Mouse (Mus musculus): Measurements from ENCODE around the gene Rgma. TPM values are rescaled to one million over a fixed set of nuclear protein-coding genes. Genes with fewer than 3 reads are reported as not detected.

Gene Rgma
- polyA plus RNA-seq, 1 experiment from 2014 or later: 55.3 TPM

DNA sequence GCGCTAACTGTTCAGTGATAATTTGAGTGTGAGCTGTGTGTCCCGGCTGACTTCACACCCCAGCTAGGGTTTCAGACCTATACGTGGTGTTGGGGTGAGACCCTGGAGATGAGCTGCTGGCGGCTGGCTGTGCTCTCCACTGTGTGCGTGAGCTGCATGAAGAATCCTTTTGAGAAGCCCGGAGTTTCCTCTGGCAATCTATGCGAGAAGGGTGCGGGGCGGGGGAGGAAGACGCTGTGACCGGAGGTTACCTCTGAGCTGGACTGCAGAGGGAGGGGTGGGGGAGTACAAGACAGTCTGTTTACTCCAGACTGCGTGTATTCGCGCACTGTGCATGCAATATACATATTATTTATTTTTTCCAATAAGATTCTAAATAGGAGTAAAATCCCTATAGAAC lies 582 bp upstream of the Rgma start:
- Histone ChIP-seq H3K36me3 (no peaks in the 10 kb centered on the region), H3K4me3 (peak overlapping the region; percentile 85), H3K4me2 (replicated peaks) (peak overlapping the region; percentile 85), H3K9ac (peak overlapping the region; percentile 94), H3K27ac (peak overlapping the region; percentile 95), H3K4me1 (peaks cover 47% of the 10 kb centered on the region), H3K9me3 (replicated peaks) (no peaks in the 10 kb centered on the region), H3K27me3 (peaks cover 6% of the 10 kb centered on the region)
- peak; percentile 85 for ATAC-seq (ENCODE audit: low FRiP score)
- WGBS: under 1% methylated on average over 14 of the region's 14 CpGs

DNA sequence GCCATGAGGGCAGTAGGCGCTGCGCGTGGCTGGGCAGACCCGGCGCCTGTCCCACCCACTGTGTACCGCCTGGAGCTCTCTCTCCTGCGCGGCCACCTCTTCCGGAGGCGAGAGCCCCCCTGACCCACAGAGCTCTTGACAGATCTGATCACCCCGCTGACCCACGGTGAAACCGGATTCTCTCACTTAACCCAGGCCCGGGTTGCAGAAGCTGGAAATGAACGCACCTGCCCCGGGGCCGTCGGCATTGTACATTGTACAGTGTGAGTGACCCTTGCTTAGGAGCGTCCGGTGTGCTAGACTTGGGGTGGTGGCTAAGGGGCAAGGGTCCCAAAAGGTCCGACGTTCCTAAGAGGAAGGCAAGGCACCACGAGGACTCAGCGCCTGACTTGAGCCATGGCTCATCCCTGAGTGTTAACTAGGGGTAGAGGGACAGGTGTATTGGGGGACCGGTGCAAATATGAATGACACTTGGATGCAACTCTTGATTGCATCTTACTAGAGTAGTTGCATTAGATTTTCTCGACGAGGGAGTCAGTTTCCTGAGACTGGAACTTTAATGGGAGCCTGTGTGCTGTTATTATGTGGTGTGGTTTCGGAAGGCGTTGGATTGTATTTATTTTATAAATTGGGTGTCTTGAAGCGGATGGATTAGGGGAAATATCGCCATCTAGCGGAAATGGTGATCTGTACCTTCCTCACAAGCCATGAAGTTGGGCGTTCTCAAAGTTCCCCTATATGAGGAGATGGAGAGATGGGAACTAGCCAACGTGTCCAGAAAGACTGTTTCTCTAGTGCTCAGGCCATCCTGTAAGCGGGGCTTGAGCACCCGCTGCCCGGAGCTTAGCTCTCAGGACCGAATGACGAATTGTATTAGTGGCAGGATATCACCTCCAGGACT lies 1.0 kb downstream of the Rgma start:
- Histone ChIP-seq H3K9ac (peak overlapping the region; percentile 94), H3K27me3 (peaks cover 6% of the 10 kb centered on the region), H3K27ac (peak overlapping the region; percentile 95), H3K36me3 (no peaks in the 10 kb centered on the region), H3K4me3 (peak overlapping the region; percentile 85), H3K4me1 (peaks cover 60% of the 10 kb centered on the region), H3K4me2 (replicated peaks) (peak overlapping the region; percentile 85), H3K9me3 (replicated peaks) (no peaks in the 10 kb centered on the region)
- peak; percentile 5; the same call in 1 of the 2 replicates for ATAC-seq (ENCODE audit: low FRiP score)
- WGBS: under 1% methylated on average over 39 of the region's 39 CpGs

DNA sequence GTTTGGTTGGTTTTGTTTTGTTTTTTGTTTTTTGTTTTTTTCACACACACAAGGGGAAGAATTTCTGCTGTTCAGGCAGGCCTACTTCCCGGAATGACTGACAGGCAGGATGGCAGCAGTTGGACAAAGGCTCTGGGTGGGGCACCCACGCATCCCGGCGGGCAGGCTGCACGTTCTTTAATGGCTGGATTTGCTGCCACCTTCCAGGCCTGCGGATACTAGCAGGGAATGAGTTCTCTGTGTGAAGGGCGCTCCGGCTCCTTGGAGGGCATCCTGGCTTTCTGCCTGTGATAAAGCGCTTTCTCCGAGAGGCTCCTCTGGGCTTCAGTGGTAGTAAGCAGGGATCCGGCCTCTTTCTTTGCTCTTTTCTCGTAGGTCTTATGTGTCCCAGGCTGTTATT lies 2.0 kb downstream of the Rgma start:
- peak overlapping the region; percentile 85 for H3K4me2 ChIP-seq (replicated peaks)
- no peak for ATAC-seq (ENCODE audit: low FRiP score)
- H3K36me3 ChIP-seq: no peaks in the 10 kb centered on the region
- 26% methylated on average over 12 of the region's 12 CpGs for WGBS
- H3K9ac ChIP-seq: peak overlapping the region; percentile 94
- H3K4me3 ChIP-seq: peak overlapping the region; percentile 85
- H3K4me1 ChIP-seq: peaks cover 57% of the 10 kb centered on the region
- no peaks in the 10 kb centered on the region for H3K27me3 ChIP-seq
- no peaks in the 10 kb centered on the region for H3K9me3 ChIP-seq (replicated peaks)
- peak overlapping the region; percentile 95 for H3K27ac ChIP-seq

DNA sequence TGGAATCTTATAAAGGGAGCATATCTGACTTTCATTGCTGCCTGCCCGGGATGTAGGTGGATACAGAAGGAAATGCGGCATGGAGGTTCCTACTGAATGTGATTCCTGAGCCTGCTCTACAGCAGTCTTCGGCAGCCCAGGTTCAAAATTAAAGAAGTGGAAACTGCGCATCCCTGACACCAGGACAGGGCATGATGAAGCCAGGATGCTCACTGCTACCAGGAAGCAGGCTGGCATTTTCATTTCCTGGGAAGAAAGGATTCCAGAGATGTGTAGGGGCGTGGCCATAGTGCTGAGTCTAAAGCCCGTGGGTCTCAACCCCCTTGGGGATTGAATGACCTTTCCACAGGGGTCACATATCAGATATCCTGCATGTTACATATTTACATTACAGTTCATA lies 2.7 kb downstream of the Rgma start:
- H3K27me3 ChIP-seq: no peaks in the 10 kb centered on the region
- H3K9me3 ChIP-seq (replicated peaks): no peaks in the 10 kb centered on the region
- WGBS: 53% methylated on average over 6 of the region's 6 CpGs
- H3K36me3 ChIP-seq: no peaks in the 10 kb centered on the region
- no peak for ATAC-seq (ENCODE audit: low FRiP score)
- peak overlapping the region; percentile 85 for H3K4me3 ChIP-seq
- peak overlapping the region; percentile 94 for H3K9ac ChIP-seq
- peak overlapping the region; percentile 95 for H3K27ac ChIP-seq
- peak overlapping the region; percentile 85 for H3K4me2 ChIP-seq (replicated peaks)
- peaks cover 56% of the 10 kb centered on the region for H3K4me1 ChIP-seq

DNA sequence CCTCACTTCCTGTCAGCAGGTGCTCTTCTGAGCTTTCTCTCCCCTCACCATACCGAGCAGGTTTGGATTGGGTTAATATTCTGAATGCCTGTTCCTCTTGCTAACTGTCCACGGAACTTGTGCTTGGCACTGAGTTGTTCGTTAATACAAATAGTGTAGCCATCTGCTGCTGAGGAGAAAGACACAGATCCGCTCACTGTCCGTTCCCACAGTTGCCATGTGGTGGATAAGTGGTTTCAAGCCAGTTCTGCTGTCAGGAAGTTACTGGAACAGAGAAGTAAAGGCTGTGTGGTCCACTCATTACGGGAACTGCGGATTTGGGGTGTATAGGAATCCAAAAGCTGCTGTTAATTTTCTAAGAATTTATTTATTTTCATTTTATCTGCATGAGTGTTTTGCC lies 7.5 kb downstream of the Rgma start:
- no peak overlapping the region for H3K4me2 ChIP-seq (replicated peaks)
- H3K9me3 ChIP-seq (replicated peaks): no peaks in the 10 kb centered on the region
- no peaks in the 10 kb centered on the region for H3K36me3 ChIP-seq
- ATAC-seq (ENCODE audit: low FRiP score): no peak
- H3K4me3 ChIP-seq: no peak overlapping the region
- H3K27ac ChIP-seq: no peak overlapping the region
- H3K27me3 ChIP-seq: no peaks in the 10 kb centered on the region
- H3K4me1 ChIP-seq: peaks cover 58% of the 10 kb centered on the region
- WGBS: 76% methylated on average over 7 of the region's 7 CpGs
- no peak overlapping the region for H3K9ac ChIP-seq

DNA sequence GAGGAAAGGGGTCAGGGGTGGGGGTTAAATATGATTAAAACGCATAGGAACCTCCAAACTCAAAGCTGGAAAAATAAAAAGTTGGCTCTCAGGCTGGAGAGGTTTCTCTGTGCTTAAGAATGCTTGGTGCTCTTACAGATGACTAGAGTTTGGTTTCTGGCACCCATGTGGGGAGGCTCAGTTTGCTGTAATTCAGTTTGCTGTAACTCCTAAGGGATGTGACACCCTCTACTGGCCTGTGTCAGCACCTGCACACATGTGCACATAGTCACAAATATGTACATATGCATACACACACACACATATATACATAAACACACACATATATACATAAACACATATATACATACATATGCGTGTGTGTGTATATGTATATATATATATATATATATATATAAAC lies 13.6 kb downstream of the Rgma start:
- no peak overlapping the region for H3K9ac ChIP-seq
- peaks cover 9% of the 10 kb centered on the region for H3K36me3 ChIP-seq
- H3K27ac ChIP-seq: no peak overlapping the region
- H3K4me1 ChIP-seq: peaks cover 56% of the 10 kb centered on the region
- ATAC-seq (ENCODE audit: low FRiP score): no peak
- 66% methylated on average over 2 of the region's 2 CpGs for WGBS
- no peaks in the 10 kb centered on the region for H3K27me3 ChIP-seq
- H3K4me3 ChIP-seq: no peak overlapping the region
- H3K9me3 ChIP-seq (replicated peaks): no peaks in the 10 kb centered on the region
- peak overlapping the region; percentile 80; the same call in 1 of the 2 replicates for H3K4me2 ChIP-seq (replicated peaks)

- Histone ChIP-seq H3K9ac (peak overlapping the region; percentile 95; the same call in 1 of the 2 replicates), H3K4me1 (peaks cover 60% of the 10 kb centered on the region), H3K4me2 (replicated peaks) (peak overlapping the region; percentile 80), H3K27ac (peak overlapping the region; percentile 94), H3K36me3 (peaks cover 9% of the 10 kb centered on the region), H3K27me3 (no peaks in the 10 kb centered on the region), H3K9me3 (replicated peaks) (no peaks in the 10 kb centered on the region), H3K4me3 (peak overlapping the region; percentile 75; the same call in 1 of the 2 replicates)
- no peak for ATAC-seq (ENCODE audit: low FRiP score)
- 2% methylated on average over 9 of the region's 9 CpGs for WGBS
These were observed 14.1 kb downstream of the Rgma start for GRCm38 (mm10) chr7:73389419-73389818.

DNA sequence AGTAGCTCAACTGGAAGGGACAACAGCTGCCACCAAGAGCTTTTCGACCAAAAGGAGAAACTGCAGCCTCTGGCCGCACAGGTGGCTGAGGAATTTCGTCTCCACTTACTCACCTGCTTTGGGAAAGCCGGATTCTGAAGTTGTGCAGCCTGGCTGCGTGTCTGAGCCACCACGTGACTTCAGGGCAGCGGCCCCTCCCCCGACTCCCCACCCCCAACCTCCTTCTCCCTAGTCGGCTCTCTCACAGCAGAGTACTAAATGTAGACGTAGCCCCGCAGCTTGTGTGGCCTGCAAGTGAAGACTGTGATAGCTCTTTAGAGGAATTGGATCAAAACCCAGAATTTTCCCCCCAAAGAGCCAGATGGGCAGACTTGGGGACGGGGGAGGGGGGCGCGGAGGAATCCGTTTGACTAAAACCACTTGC lies 14.6 kb downstream of the Rgma start:
- Histone ChIP-seq H3K27ac (peak overlapping the region; percentile 94), H3K27me3 (no peaks in the 10 kb centered on the region), H3K4me3 (peak overlapping the region; percentile 75), H3K9me3 (replicated peaks) (no peaks in the 10 kb centered on the region), H3K4me1 (peaks cover 63% of the 10 kb centered on the region), H3K9ac (peak overlapping the region; percentile 95), H3K4me2 (replicated peaks) (peak overlapping the region; percentile 80), H3K36me3 (peaks cover 9% of the 10 kb centered on the region)
- WGBS: under 1% methylated on average over 15 of the region's 15 CpGs
- 0 out of 2 replicates have a peak, but pooled peaks have one; percentile 17 for ATAC-seq (ENCODE audit: low FRiP score)

- Histone ChIP-seq H3K27me3 (no peaks in the 10 kb centered on the region), H3K4me3 (peak overlapping the region; percentile 75), H3K9me3 (replicated peaks) (no peaks in the 10 kb centered on the region), H3K36me3 (peaks cover 9% of the 10 kb centered on the region), H3K4me2 (replicated peaks) (peak overlapping the region; percentile 80), H3K27ac (peak overlapping the region; percentile 94), H3K9ac (peak overlapping the region; percentile 95), H3K4me1 (peaks cover 66% of the 10 kb centered on the region)
- ATAC-seq (ENCODE audit: low FRiP score): peak; percentile 35
- WGBS: 3% methylated on average over 18 of the region's 18 CpGs
These were observed 15.2 kb downstream of the Rgma start for GRCm38 (mm10) chr7:73390426-73391001.

DNA sequence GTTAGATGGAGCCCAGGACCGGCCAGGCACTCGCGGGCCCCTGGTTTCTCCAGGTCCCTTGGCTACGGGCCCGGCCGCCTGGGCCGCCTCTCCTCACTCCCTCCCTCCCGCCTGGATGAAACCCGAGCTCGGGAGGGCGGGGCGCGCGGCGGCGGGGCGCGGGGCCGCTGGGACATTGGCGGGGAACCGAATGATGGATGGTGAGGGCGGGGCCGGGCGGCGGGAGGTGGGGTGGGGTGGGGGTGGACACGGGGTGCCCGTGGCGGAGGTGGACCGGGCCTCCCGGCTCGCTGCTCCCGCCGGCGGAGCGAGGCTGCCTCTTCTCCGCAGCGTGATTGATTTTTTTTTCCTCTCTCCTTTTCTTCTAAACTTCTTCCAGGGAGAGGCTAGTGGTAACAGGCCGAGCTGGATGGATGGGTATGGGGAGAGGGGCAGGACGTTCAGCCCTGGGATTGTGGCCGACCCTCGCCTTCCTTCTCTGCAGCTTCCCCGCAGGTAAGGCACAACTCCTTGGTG lies 15.8 kb downstream of the Rgma start:
- H3K4me2 ChIP-seq (replicated peaks): peak overlapping the region; percentile 80
- H3K9ac ChIP-seq: peak overlapping the region; percentile 95
- H3K27ac ChIP-seq: peak overlapping the region; percentile 94
- no peaks in the 10 kb centered on the region for H3K27me3 ChIP-seq
- under 1% methylated on average over 35 of the region's 42 CpGs for WGBS
- peaks cover 9% of the 10 kb centered on the region for H3K36me3 ChIP-seq
- peak overlapping the region; percentile 75 for H3K4me3 ChIP-seq
- H3K9me3 ChIP-seq (replicated peaks): no peaks in the 10 kb centered on the region
- ATAC-seq (ENCODE audit: low FRiP score): peak; percentile 79
- peaks cover 68% of the 10 kb centered on the region for H3K4me1 ChIP-seq

DNA sequence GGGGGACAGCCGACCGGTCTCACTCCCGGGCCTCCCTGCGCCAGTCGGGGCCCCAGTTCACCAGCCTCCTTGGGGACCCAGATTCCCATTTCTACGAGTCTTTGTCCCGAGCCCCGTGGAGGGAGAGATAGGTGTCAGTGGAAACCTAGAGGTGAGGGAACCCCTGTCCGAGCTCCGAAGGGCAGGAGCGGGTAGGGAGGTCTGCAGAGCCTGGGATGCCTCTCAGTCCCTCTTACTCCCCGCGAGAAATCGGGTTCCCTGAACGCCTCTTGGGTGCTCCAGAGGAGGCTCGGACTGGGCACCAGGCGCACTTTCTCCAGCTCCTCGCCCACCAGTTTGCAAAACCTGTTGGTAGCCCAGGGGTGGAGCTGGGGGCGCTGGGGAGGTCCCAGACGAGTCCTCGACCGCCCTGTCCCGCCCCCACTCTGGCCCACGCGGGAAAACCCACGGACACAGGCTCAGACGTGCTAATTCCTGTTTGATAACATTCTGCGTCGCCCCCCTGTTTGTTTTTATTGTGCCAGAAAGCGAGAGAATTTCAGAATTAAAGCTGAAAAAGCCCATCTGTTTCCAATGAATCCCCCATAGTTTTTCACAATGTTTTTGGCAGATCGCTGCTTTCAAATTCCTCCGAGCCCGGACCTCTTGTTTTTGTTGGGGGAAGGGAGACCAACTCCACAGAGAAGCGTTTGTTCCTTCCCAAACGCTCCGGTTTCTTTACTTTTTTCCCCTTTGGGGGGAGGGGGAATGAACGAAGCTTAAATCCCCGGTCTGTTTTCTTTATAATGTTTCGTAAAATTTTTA lies 16.4 kb downstream of the Rgma start:
- Histone ChIP-seq H3K4me1 (peaks cover 70% of the 10 kb centered on the region), H3K27me3 (no peaks in the 10 kb centered on the region), H3K36me3 (peaks cover 9% of the 10 kb centered on the region), H3K4me2 (replicated peaks) (peak overlapping the region; percentile 80), H3K27ac (peak overlapping the region; percentile 94), H3K9ac (peak overlapping the region; percentile 95), H3K4me3 (peak overlapping the region; percentile 75), H3K9me3 (replicated peaks) (no peaks in the 10 kb centered on the region)
- peak; percentile 15 for ATAC-seq (ENCODE audit: low FRiP score)
- WGBS: under 1% methylated on average over 39 of the region's 39 CpGs
